Mouse (Mus musculus) liver, adult (tissue): Measurements from ENCODE around the gene Rbks.

Experiments
- GATA4 ChIP-seq: IDR thresholded peaks from 2 replicates; pipeline ENCODE4 v1.6.1; 2014; ENCODE audit warnings: mild to moderate bottlenecking, low read length; ENCODE audit not compliant: insufficient replicate concordance

Gene Rbks

DNA sequence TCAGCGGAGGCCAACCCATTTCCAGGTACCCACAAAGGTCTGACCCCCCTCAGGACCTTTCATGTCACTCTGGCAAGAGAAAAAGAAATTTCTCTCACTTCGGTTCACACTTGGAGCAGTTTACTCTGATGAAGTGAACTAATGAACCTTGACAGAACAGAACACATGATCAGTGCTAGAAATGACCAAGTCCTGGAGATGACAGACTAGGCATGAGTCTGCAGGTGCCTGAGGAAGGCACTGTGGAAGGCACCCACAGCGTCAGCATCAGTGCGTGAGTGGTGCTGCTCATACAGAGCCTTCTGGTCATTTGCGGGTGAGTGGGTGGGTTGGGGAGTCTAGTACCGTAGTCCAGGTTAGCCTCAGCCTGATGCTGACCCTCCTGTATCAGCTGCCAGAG is 51.6 kb downstream of the Rbks start:
- TF ChIP-seq GATA4, result no peak

DNA sequence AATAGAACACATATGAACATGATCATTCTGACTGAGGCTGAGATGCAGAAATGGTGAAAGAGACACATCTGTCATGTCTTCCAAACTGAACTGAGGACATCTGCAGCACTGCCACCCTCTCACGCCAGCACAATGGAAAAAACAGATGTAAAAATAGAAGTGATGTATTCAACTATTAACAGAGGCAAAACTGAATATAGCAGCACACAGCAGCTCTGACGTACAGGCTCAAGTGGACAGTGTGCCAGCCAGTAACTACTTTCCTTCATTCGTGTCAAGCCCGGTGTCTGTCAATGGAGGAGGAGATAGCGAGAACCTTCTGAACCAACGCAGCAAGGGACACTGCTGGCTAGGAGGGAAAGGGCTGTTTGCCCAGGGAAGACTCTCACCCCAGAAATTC is 52.6 kb downstream of the Rbks start:
- no peak for TF ChIP-seq GATA4

DNA sequence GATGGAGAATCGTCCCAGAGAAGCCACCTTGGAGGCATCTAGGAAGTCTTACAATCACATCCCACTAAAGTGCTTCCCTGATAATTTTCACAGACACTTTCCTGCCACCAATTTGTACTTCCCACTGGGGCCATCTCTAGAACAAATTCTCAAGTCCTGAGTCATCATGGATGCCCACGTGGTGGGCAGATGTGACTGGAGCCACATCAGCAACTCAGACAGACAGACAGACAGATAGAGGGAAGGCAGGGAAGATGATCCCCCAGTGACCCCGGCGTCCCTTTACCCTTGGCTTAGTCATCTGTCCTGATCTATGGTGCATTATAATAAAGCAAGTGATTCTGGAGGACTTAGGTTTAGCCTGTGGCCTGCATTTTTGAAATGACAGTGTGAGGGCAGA is 53.2 kb downstream of the Rbks start:
- no peak for TF ChIP-seq GATA4

DNA sequence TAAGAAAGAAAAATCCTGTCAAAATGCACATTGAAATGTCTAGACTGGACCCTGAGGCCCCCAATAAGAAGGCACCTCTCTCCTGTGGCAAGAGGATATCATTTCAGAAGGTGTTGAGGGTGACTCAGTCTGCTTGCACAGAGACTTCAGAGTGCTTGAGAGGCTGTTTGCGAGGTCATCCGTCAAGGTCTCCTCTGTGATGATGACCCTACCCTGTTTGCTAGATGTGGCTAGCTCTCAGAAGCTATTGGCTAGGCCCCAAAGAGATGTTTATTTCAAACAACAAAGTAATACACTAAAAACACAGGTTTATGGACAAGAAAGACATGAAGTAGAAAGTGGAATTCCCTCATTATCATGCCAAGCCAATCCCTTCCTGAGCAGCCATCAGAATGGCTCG is 55.1 kb downstream of the Rbks start:
- no peak for TF ChIP-seq GATA4

DNA sequence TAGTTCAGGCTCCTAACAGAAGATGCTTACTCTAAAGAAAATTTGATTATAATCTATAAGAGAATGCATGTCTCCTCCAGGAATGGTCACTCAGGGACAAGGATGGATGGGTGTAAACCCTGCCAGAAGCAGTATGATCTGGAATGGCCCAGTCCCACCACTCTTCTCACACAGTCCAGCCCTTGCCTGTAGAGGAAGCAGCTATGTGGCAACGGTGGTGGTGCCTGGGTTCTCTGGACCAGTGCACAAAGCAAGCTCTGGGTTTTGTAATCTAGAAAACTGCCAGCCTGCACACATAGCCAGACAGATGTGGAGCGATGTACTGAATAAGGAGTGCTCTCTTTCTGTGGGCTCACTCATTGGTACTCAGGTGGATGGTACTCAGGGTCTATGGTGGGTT is 56.9 kb downstream of the Rbks start:
- no peak for TF ChIP-seq GATA4

DNA sequence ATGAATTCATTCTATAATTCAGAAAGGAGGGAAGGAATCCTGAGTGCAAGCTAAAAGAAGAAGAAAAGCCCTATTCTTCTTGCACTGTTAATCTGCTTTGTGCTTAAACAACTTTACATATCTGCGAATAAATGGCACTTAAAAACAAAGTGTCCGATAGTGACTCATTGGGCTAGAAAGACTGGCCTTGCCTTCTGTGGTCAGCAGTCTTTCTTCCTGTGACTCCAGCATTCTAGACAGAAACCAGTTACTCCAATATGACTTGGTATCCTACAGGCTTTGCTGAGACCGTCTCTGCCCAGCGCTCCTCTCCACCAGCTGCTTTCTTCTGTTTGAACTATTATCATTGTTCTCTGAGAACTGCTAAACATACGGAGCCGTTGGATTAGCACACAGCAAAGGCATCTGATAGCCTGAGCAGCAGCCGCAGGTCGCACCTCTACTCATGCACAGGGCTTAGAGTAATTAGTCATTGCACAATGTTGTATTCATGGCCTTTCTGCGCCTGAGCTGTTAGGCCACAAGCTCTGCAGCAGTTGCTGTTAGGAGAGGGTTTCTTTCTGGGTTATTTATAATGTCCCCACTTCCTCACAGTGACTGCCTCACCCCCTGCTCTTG is 60.7 kb downstream of the Rbks start:
- no peak for TF ChIP-seq GATA4

DNA sequence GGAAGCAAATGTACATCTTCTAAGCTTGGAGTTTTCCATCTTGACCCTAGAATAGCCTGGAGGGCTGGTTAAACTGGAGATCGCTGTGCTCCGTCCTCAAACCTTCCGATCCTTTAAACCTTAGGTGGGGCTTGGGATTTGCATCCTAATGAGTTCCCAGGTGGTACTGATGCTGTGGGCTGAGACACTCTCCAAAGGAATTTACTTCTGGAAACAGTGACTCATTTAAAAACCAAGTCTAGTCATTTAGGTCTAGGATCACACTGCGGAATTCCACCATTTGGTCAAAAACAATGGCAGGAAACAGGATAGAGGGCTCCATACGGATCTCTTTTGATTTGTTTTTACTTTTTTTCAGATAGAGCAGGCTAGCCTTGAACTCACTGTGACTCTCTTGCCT is 62.7 kb downstream of the Rbks start:
- no peak for TF ChIP-seq GATA4

DNA sequence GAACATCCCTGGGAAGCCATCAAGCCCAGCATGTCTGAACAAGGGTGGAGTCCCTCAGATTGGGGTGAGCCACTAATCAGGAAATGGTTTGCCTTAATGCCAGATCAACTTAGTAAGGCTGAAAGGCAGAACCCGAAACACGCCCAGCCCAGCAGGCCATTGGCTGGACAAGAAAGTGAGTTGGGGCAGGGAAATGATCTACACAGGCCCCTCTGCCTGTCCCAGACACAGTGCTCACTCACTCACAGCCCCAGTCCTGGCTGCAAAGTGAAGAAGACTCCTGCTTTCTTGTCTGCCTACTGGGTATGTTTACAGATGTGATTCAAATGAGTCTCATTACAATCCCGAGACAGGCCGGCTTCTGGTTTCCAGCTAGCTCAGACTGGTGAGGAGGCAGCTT is 63.3 kb downstream of the Rbks start:
- no peak for TF ChIP-seq GATA4

DNA sequence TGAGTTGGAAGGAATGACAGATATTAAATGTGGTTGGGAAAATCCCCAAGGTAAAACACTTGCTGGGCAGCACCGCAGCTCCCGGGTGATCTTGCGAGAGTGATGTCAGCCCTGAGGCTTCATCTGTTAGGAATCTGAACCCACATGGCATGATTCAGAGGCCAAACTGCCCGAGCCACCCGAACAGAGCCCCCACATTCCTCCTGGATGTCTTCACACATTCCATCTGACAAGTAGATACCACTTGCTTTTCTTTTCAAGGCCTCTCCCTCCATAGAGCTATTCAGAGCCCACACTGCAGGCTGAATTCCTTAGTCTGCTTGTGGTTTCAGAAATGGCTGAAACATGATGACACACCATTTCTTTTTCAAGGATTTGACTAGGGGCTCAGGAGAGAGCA is 67.4 kb downstream of the Rbks start:
- no peak for TF ChIP-seq GATA4

DNA sequence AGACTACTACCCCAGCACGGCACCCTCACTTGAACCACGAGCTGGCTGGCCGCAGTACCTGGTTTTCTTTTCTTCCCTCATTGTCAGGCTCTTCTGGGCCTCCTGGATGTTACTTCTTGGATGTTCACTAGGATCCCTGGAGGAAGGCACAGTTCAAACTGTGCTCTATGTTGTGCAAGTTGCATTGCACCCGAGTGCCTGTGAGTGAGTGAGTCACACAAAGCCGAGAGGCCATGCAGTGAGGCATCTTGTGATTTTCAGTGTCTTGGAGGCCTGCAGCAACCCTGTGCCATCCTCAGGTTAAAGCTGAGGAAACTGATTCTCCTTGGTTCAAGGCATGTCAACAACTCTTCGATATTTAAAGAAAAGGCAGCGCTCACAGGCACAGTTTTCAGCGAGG is 68.9 kb downstream of the Rbks start:
- no peak for TF ChIP-seq GATA4

DNA sequence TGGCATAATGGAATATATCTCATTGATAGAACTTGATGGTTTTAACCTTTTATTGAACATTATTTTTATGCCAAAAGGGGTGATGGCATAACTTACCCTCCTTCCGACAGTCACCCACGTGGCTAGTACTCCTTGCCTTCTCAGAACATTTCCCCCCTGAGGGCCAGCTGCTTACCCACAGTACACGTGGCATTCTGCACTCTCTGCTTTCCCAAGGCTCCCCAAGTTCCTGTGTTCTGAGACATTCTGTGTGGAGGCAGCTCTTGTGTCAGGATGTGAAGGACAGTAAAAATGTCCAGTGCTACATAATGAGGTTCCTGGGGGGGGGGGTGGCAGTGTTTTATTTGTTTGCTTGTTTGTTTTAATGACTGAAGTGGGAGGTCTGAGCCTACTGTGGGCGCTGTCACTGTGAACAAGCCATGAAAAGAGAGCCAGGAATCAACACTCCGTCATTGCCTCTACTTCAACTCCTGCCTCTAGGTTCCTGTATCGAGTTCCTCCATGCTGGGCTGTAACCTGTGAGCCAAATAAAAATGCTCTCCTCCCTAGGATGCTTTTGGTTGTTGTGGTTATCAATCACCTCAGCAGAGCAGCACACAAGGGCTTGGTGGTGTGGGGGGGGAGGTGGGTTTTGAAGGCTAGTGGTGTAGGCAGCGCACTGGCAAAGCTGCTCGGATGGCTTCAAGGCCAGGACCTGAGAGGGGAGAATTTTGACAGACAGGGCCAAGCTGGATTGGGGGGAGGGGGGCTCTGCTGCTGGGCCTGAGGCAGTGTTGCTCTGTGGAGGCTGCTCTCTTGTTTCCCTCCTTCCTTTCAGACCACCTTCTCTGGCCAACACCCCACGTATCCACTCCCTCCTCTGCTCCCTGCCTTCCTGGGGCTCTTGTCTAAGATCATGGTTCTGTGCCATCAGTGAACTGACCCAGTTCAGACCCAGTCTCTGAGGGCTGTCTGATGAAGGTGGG is 69.6 kb downstream of the Rbks start:
- TF ChIP-seq GATA4, result no peak

DNA sequence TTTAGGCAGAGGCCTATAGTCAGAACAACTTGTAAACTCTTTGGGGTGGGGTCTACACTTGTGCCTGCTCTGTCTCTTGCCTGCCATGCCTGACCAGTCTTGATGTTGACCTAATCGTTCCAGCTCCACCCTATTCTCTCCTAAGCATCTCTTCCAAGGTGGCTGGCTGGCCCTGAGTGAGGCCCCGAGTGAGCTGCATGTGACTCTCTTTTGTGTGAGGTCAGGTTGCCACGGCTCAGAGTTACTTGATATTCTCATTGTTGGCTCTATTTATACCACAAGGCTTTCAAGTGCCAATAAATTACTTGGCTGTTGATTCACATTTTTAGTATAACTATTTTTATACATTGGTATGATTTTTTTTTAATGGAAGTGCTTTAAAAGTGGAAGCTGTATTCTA is 70.3 kb downstream of the Rbks start:
- no peak for TF ChIP-seq GATA4

DNA sequence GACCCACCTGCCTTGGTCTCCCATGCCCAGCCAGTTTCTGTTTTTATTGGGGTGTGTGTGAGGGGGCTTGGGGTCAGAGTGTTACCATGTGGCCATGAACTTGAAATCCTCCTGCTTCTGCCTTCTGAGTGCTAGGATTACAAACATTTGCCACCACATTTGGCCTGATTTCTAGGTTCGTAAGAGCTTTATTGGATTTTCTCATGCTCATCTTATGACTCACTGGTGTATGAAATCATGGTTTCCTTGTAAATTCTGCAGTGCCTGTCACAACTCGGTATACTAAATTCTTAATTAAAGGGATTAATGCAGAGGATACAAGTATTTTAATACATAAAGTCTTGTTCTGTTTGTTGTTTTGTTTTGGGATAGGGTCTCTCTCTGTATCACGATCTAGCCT is 77.1 kb downstream of the Rbks start:
- TF ChIP-seq GATA4, result no peak

DNA sequence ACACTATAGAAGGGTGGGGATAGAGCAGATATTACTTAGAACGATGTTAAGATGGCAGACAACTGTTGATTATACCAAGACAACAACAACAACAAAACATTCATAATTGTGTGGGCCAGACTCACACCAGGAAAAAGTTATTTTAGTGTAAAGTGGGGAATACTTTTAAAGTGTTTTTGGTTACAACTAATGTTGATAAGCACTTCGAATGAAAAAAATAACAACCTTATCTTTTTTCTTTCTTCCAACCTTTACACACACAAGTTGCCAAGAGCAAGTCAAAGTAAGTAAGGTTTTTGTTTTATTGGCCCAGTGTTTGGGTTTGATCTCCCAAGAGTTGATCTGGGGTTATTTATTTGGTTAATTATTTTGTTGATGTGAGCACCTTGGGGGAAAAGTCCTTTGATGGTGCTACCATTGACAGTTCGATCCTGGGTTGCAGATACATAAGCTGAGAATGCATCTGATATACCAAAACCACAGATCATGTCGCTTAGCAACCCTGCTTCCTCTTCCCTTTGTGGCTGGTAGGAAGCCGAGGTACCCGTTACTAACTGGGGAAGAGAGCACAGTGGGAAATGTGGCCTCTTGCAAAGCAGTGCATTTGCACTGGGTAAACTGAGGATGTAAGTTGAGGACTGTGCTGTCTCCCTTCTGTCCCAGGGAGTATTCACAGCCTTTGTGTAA is 82.9 kb downstream of the Rbks start:
- TF ChIP-seq GATA4, result no peak

DNA sequence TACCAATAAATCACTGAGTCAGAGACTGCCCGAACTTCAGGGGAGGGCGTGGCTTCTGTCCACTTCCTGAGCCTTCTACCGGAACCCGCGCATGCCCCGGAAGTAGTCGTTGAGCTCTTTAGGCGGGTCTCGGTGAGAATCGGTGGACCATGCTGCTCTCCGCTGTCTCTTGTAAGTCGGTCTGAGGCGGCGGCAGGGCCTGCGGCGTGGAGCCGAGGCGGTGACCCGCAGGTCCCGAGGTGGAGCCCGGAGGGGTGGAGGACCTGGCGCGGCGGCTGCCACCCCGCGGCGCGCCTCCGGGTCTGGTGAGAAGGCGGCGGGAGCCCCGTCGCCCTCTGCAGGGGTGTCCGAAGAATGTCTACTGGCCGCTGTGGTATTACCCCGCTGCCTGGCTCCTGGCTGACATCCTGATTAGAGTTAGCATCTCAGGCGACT is 83.6 kb downstream of the Rbks start:
- no peak; the same call in 1 of the 2 replicates for TF ChIP-seq GATA4

DNA sequence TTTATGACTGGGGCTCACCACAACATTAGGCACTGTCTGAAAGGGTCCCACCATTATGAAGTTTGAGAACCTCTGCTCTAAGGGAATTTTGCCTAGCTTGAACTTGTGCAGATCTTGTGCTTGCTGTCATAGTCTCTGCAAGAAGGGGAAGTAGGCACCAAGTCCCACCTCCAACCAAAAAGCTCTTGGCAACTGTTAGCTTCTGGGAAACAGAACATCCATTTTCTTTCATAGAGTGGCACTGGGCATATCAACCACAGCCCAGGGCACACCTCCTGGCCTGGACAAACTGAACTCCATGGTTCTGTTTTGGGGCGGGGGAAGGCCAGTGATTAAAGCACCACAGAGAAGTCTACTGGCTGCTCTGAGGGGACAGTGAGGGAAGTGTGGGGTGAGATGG is 86.2 kb downstream of the Rbks start:
- no peak for TF ChIP-seq GATA4
